Mouse (Mus musculus) erythroid progenitor cell, adult 5-6 weeks (primary cell): ENCODE measurements at regions not wholly inside any gene's neighbourhood (a gene's known extent, or its start where the extent isn't known, plus 50 kb on each side); places are given as distances from the start of the nearest gene placed in this dataset.

Experiments
- ATAC-seq: replicated peaks from 2 replicates; pipeline ENCODE4 v1.8.0; 2016; ENCODE audit warnings: moderate number of reproducible peaks, mild to moderate bottlenecking, moderate TSS enrichment, inconsistent platforms; ENCODE audit not compliant: poor library complexity, low FRiP score, severe bottlenecking

DNA sequence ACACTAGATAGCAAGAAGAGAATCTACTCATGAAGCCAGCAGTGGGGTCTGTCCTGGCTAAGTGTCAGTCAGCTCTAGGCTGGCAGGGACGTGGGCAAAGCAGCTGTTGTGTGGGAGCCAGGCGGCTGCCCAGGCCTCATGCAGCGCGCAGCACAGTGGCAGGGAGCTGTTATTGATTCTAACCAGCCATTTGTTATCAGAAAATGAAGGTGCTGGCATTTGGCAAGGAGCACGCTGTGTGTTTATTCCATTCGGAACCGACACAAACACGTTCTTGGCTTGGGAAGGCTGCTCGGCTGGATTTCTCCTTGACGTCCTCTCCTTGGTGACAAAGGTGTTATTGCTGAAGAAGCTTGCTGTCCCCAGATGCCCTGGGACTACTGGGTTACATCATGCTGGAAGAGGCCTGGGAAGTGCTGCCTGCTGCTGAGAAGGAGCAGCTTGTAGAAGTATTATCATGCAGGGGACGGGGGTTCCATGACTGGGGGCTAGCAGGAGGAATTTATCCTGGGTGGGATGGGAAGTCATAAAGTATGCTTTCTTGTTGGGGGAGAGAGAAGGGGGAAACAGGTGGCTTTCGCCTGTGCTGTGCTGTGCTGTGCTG lies 482.1 kb upstream of the Kcnab2 start:
- no peak for ATAC-seq

DNA sequence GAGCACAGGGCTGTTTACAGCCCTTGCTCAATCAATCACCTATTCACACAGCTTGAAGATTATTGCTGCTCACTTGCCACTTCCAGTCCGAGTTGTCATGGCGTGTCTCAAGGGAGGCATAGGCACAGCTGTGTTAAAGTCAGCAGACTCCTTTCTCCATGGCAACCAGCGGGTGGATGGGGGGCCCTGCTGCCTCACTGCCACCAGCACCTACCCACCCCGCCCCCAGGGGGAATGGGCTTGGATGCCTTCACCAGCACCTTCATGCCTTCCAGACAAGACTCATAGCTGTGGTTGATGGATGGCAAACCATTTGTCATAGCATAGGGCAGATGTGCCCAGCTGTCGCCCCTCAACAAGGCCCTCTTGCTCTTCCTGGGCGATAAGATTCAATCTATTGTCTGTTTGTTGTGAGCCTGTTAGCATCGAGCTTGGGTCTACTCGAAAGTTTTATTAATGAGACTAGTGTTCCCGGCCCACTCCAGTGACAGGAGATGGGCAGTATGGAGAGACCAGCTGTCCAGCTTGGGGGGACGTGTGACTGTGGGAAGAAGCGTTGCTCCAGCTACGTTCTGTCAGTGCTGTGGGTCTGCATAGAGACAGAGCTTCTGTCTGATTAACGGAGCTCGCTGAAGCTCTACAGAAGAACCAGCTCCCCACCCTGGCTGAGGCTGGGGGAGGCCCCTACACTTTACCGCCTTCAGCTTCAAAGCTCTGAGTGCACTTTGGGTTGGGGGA lies 475.7 kb upstream of the Kcnab2 start:
- ATAC-seq = no peak

DNA sequence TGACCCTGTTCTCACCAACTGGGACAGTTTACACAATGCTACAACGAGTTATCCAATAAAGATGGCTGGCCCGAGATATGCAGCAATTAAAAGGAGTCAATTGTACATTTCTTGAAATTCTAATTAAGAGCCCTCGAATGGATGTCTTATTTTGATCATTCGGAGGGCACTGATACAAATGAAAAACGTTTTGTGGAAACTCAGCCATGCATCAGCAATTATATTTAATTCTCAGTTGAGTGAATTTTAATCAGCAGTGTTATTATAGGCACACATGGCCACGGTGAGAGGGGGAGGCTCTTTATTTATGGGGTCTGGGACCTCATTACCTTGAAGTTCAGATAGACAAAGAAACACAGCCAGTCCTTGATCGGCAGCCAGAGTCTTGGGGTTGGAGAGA lies 471.3 kb upstream of the Kcnab2 start:
- ATAC-seq = no peak

DNA sequence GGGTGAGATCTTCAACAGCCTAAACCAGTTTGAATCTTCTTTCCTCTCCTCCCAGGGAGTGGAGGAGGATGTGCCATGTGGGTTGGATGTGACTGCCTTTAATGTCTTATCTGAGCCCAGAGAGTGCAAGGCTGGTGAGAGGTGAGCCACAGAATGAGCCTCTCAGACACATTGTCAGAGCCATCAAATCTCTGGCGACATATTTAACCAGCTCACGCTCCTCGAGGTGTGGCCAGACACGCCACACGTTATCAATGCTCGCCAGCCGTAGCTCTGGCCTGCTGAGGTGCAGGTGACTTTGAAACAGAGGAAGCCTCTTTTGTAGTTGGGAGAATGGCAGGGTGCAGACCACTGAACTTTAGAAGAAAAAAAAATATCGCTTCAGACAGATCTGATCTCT lies 463.5 kb upstream of the Kcnab2 start:
- ATAC-seq = no peak

DNA sequence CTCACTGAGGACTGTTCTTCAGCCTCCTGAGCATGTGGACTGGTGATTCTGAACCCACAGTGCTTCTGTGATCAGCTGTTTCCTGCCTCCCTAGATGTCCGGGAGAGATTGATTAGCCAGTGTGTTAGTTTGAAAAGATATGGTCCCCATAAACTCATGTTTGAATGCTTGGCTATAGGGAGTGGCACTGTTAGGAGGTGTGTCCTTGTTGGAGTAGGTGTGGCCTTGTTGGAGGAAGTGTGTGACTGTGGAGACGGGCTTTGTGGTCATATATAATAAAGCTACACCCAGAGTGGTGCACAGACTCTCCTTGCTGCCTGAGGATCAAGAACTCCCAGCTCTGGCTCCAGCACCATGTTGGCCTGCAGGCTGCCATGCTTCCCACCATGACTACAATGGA lies 458.9 kb upstream of the Kcnab2 start:
- ATAC-seq = no peak

DNA sequence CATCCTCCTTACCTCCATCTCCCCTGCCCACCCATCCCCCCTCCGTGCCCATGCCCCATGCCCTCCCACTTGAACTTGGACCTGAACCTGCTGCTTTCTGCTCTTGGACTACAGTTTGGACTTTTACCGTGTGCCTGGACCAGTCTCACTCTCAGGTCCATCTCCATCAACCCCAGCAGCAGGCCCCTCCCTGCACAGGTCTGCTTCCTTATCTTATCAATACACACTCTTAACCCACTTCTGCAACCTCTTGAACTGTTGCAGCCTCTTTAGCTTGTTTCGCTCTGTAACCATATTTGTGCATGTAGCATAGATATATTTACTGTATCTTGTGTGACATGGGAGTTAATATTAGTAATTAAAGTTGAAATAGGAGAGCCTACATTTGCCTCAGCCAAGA lies 457.8 kb upstream of the Kcnab2 start:
- ATAC-seq = no peak

DNA sequence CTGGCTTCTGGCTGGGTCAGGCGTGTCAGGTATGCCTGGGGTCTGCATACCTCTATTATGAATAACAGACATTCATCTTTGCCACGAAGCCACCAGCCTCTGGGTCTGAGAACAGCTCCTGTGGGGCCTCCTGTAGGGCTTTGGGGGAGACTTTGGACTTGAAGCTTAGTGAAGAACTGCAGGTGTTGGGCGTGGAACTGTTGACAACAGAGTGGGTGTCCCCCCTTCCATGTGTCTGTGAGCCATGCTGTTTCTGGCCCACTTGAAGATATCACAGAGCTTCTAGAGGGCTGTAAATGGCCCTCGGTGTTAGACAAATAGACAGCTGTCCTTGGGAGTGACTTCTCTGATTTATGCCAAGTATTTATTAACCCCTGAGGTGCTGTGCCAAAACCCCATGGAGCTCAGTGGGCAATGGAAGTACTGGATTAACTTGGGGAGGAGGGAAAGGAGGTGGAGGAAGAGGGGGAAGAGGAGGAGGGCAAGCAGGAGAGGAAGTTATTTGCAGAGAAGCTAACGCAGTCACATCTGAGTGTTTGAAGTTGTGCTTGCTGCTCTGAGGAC lies 450.8 kb upstream of the Kcnab2 start:
- ATAC-seq = no peak

DNA sequence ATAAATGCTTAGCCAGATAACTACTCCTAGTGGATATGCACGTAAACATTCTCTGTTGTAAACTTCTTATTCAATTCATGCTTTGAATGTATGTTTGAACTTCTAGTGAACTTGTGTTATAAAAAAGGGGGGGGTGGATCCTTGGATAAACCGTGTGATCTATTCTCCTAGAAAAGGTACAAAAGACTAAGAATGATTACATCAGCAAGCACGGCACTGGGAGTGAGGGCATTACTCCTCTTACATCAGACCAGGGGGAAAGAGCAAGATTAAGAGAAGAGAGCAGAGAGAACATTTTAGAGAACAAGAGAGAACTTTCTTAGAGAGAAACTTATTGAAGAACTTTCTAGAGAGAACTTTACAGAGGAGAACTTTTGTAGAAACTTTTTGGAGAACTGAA lies 442.6 kb upstream of the Kcnab2 start:
- ATAC-seq = no peak

DNA sequence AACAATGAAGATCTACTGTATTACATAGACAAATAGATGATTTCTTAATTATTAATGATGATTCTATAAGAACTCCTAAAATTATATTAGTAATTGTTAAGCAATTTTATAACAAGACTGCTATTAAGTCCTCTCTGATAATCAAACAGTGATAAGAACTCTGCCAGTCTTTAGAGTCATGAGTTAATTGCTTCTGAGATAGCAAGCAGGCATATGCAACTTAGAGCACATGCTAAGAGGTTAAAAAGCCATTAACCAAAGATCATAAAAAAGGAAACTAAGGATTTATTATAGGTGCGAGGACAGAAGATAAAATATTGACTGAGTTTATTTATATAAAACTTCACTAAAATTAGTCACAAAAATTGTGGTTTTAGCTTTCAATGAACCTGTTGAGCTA lies 442.2 kb upstream of the Kcnab2 start:
- ATAC-seq = no peak

DNA sequence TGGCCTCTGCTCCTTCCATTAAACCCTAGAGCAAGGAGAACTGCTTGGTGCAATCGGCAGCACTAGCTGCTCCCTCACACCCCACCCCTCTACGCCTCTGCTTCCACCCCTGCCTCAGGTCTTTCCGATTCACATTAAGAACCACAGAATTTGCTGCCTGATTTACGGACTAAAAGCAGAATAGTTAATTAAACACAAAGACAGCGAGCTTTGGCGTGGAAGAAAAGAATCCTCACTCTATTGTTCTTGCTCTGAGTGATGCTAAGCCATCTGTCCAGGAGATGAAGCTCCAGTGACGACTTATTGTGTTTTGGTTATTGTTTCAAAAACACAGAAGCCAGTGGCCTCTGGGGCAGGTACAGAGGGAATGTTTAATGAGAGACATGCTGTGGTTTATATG lies 438.9 kb upstream of the Kcnab2 start:
- ATAC-seq = no peak

DNA sequence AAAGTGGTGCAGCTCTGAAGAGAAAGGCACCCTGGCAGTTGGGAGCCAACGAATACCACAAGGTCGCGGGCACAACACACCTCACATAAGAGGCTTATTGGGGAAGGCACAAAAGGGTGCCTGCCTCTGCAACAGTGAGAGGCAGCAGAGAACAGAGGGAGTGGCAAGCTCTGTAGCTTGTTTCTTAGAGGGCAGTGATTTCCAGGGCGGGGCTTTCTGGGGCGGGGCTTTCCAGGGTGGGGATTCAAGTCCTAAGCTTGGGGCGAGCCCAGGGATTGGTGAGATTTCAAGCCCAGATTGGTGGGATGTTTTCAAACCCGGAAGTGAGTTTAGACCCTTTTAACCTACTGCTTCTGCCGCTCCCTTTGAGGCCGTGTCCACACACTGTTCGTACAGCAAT lies 435.8 kb upstream of the Kcnab2 start:
- no peak for ATAC-seq

DNA sequence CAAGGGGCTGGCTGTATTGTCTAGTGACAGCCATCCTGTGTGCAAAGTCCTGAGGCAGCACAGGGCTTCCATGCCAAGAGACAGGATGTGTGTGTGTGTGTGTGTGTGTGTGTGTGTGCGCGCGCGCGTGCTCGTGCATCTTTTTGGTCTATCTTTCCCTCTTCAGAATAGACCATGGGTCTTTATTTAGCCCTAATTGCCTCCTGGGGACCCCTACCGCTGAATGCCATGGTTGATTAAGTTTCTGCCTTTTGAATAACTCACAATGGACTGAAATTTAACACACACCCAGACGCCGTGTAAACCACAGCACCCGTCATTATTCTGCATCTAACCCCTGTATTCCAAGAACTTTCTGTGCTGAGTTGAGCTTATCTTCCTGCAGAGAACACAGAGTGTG lies 435.2 kb upstream of the Kcnab2 start:
- ATAC-seq = no peak

DNA sequence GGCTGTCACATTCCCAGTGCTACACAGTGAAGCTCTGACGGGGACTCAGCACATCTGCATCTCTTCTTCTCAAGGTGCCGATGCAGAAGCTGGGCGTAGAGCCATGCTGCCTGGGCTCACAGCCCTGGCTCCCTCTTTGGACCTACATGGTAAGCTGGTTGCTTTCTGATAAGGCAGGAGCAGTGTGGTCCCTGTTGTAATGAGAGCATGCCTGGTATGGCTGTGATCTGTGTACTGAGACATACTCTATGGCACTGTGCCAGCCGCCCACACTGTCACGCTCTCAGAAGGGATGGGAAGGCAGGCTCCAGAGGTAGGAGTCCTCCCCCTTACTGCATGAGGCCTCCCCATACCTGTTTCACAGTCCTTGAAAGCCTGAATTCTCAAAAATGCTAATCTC lies 430.6 kb upstream of the Kcnab2 start:
- ATAC-seq = no peak

DNA sequence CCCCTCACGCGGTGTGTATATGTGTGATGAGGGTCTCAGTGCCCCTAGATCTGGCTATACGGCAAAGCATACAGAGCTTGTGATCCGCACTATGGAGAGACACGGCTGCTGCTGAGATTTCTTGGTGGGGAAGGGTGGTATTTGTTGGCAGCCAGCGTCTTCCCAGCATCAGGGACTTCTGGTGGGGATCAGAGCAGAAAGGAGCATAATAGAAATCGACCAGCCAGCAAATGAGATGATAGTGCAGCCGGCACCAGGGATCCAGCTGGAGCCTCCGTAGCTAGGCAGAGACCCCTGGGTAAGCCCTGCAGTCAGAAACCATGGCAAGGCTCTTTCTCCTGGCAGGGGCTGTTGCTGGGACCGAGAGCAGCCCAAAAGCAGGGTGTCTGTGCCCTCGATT lies 425.2 kb upstream of the Kcnab2 start:
- no peak for ATAC-seq

DNA sequence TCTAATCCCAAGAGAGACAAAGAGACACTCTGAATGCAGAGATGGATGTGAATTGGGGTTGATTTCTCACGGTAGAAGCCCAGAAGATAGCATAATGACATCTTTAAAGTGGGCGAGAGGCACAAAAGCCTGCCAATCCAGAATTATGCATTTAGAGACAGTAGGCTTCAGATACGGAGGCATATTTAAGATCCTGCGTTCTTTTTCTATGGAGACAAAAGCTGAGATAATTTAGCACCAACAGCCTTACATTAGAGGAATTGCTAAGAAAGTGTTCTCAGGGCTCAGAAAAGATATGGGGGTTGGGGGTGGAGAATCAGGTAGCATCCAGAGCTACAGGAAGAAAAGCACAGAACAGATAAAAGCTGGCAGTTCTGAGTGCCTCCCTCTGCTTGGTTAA lies 422.4 kb upstream of the Kcnab2 start:
- no peak for ATAC-seq

DNA sequence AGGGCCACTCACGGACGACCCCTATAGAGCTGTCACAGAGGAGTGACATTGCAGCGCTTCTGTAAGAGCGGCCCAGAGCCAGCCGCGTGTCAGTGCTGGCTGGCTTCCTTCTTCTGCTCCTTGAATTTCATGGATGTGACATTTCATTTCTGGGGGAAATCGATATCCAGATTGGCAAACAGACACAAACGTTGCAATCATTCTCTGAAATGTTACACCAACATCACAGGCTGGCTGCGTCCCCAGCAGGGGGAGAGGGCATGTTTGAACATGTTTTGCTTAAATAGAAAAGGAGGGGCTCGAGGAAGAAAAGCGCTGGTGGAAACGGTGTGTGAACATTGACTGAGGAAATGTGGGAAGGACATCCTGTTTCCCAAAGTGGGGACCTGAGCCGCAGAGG lies 417.4 kb upstream of the Kcnab2 start:
- no peak for ATAC-seq

DNA sequence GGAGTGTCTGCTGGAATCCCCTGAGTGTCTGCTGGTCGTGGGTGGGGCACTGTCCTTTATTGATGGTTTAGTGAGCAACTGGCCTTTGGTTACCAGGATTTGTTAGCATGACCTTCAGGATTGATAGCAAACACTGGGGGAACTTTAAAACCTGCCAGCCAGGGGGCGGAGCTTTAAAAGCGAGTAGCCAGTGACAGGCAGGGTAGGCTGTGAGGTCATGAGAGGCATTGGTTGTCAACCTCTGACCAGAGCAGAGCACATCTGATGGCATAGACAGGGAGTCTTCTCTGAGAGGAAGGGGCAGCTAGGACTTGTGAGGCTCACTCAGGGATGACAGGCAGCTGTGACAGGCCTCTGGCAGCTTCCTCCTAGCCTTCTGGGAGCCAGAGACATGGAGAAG lies 415.3 kb upstream of the Kcnab2 start:
- no peak for ATAC-seq

DNA sequence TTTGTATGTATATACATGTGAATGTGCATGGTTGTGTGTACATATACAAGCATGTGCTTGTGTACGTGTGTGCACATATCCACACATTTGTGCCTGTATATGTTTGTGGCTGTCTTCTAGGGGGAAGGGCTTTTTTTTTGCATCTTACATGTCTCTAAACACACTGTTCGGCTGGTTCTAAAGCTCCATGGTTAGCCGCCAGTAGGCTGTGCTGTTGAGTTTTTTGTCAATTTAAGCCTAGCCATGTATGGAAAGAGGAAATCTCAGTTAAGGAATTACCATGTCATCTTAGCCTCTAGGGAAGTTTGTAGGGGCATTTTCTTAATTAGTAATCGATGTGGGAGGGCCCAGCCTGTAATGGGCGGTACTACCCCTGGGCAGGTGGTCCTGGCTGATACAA lies 411.5 kb upstream of the Kcnab2 start:
- no peak for ATAC-seq

DNA sequence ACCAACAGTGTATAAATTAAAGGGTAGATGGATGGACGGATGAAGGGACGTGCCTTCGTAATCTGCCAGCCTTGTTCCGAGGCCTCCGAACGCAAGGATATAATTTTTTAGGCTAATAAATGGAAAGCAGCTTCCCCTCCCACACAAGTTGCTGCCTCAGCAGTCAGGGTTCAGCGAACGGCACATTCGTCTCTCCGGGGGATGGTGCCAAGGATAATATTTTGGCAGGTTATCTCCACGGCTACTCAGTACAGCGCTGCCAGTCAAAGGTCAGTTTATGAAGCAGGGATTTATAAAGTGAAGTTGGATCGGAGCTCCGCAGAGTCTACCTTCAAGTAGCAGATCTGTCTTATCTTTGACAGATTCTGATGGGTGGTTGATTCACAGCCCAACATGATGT lies 410.6 kb upstream of the Kcnab2 start:
- no peak for ATAC-seq

DNA sequence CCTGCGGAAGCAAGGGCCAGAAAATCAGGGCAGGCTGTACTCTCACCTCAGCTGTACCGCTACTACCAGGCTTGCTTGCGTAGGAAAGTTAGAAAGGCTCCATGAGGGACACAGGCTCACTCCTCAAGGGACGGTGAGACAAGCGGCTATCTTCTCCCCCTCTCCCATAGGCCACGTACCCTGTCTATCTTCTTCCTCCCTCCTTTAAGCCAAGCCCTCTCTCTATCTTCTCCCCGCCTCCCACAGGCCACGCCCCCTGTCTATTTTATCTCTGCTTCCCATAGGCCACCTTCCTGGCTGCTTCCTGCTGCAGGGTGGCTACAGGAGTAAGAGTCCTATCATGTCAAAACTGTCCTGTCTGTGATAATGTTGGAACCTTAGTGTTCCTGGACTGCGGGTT lies 409.1 kb upstream of the Kcnab2 start:
- ATAC-seq = no peak

DNA sequence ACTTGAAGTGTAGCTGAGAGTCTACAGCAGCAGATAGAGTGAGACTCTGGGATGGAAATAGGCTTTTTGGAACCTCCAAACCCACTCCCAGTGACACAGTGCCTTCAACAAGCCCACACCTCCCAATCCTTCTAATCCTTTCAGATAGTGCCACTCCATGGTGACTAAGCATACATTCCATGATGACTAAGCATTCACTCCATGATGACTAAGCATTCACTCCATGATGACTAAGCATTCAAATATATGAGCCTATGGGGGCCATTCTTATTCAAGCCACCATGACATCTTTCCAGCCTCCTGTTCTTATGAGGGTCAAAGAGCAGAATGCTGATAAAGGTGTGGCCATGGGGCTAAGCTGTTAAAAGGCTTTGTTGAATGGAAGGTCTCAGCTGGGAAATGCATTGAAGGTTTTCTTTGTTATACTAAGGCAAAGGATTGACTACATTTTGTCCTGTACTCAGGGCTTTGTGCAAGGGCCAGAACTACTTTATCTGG lies 403.8 kb upstream of the Kcnab2 start:
- ATAC-seq = no peak

DNA sequence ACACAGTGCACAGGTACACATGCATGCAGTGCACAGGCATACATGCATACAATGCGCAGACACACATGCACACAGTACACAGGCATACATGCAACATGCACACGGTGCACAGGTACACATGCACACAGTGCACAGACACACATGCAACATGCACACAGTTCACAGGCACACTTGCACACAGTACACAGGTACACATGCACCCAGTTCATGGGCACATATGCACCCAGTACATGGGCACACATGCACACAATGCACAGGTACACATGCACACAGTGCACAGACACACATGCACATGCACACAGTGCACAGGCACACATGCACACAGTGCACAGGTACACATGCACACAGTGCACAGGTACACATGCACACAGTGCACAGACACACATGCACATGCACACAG lies 402.7 kb upstream of the Kcnab2 start:
- ATAC-seq = no peak
